11 mouse cellular contexts compared by ENCODE assay signal in genomic region chr10:39674766-39675165, GRCm38 (mm10). TPM values are rescaled to one million over a fixed set of nuclear protein-coding genes. Genes with fewer than 3 reads are reported as not detected.
DNase-seq lines count a peak whose midpoint lies in the region; ATAC-seq and TF ChIP-seq lines count a peak whose summit lies in the region.
"Had no signal": no experiment of that assay in that cellular context is flagged by ENCODE, and none has a peak within 500 bp of the region (broad histone marks: within the 10 kb centered on the region; RNA-seq: fewer than 3 reads in every experiment).

No protein-coding gene starts in this region.

- no peaks in the 10 kb centered on the region for H3K9me3 ChIP-seq in intestine, embryonic 14.5 days (ENCODE audit: control insufficient read depth, low read length)
- H3K9me3 ChIP-seq in intestine, postnatal 0 days (ENCODE audit: control insufficient read depth): no peaks in the 10 kb centered on the region
- H3K9me3 ChIP-seq in forebrain, embryonic 13.5 days (replicated peaks): no peaks in the 10 kb centered on the region
- H3K9me3 ChIP-seq in midbrain, embryonic 12.5 days: no peaks in the 10 kb centered on the region

- TF ChIP-seq CTCF in intestine, postnatal 0 days (IDR thresholded peaks at IDR 0.05; ENCODE audit: low read depth): no peak

- H3K9ac ChIP-seq in intestine, embryonic 14.5 days (ENCODE audit: low read length): no peak overlapping the region
- no peak overlapping the region for H3K9ac ChIP-seq in intestine, postnatal 0 days (ENCODE audit: low read depth, low read length)
- no peak overlapping the region for H3K9ac ChIP-seq in forebrain, embryonic 13.5 days
- no peak overlapping the region for H3K9ac ChIP-seq in midbrain, embryonic 12.5 days (replicated peaks)

- no peak for DNase-seq in intestine, embryonic 14.5 days (ENCODE audit: low spot score)
- DNase-seq in R1 (ENCODE audit: low read depth, low spot score): peak; percentile 78
- DNase-seq in kidney, postnatal 10 days: no peak
- DNase-seq in thymus, postnatal 10 days (ENCODE audit: low spot score in 2 of 2): no peak
- DNase-seq in ovary, adult 18-20 months (ENCODE audit: low spot score): no peak
- DNase-seq: gastrocnemius, postnatal 36 days; liver; lung, postnatal 36 days had no signal

- no peak overlapping the region for H3K4me3 ChIP-seq in intestine, embryonic 14.5 days (ENCODE audit: low read depth, low read length)
- no peak overlapping the region for H3K4me3 ChIP-seq in intestine, postnatal 0 days (ENCODE audit: low read depth, low read length)
- no peak overlapping the region for H3K4me3 ChIP-seq in forebrain, embryonic 13.5 days
- no peak overlapping the region for H3K4me3 ChIP-seq in midbrain, embryonic 12.5 days

- WGBS in intestine, embryonic 14.5 days: 69% methylated on average over 3 of the region's 3 CpGs
- 83% methylated on average over 3 of the region's 3 CpGs for WGBS in intestine, postnatal 0 days
- 13% methylated on average over 3 of the region's 3 CpGs for WGBS in forebrain, embryonic 13.5 days
- 27% methylated on average over 3 of the region's 3 CpGs for WGBS in midbrain, embryonic 12.5 days

- no peaks in the 10 kb centered on the region for H3K27me3 ChIP-seq in intestine, embryonic 14.5 days (replicated peaks; ENCODE audit: control insufficient read depth, insufficient read depth, low read length)
- no peaks in the 10 kb centered on the region for H3K27me3 ChIP-seq in intestine, postnatal 0 days (replicated peaks; ENCODE audit: control insufficient read depth, insufficient read depth, low read length)
- H3K27me3 ChIP-seq in forebrain, embryonic 13.5 days: no peaks in the 10 kb centered on the region
- no peaks in the 10 kb centered on the region for H3K27me3 ChIP-seq in midbrain, embryonic 12.5 days

- peak overlapping the region; percentile 36; the same call in 1 of the 2 replicates for H3K27ac ChIP-seq in intestine, embryonic 14.5 days (ENCODE audit: low read depth)
- no peak overlapping the region for H3K27ac ChIP-seq in intestine, postnatal 0 days (ENCODE audit: low read depth, low read length)
- peak overlapping the region; percentile 40; the same call in 1 of the 2 replicates for H3K27ac ChIP-seq in forebrain, embryonic 13.5 days
- 0 out of 2 replicates have a peak overlapping the region, but pooled peaks have one; percentile 25 for H3K27ac ChIP-seq in midbrain, embryonic 12.5 days (replicated peaks)

- no peaks in the 10 kb centered on the region for H3K36me3 ChIP-seq in intestine, embryonic 14.5 days (ENCODE audit: control insufficient read depth, insufficient read depth, low read length)
- H3K36me3 ChIP-seq in intestine, postnatal 0 days (ENCODE audit: control insufficient read depth, insufficient read depth): no peaks in the 10 kb centered on the region; the same call in 1 of the 2 replicates
- H3K36me3 ChIP-seq in forebrain, embryonic 13.5 days (ENCODE audit: poor library complexity, severe bottlenecking): peaks cover 14% of the 10 kb centered on the region; the same call in 1 of the 2 replicates
- H3K36me3 ChIP-seq in midbrain, embryonic 12.5 days: 0 out of 2 replicates have a peak, but pooled peaks cover 4% of the 10 kb centered on the region

- peaks cover 23% of the 10 kb centered on the region; the same call in 1 of the 2 replicates for H3K4me1 ChIP-seq in intestine, embryonic 14.5 days (replicated peaks; ENCODE audit: control insufficient read depth, insufficient read depth, low read length)
- H3K4me1 ChIP-seq in intestine, postnatal 0 days (replicated peaks; ENCODE audit: control insufficient read depth, insufficient read depth, low read length): no peaks in the 10 kb centered on the region
- peaks cover 33% of the 10 kb centered on the region for H3K4me1 ChIP-seq in forebrain, embryonic 13.5 days
- peaks cover 32% of the 10 kb centered on the region for H3K4me1 ChIP-seq in midbrain, embryonic 12.5 days

- ATAC-seq in intestine, embryonic 14.5 days (replicated peaks; ENCODE audit: low FRiP score, low TSS enrichment, low read depth): no peak
- no peak for ATAC-seq in intestine, postnatal 0 days
- no peak for ATAC-seq in forebrain, embryonic 13.5 days
- 0 out of 2 replicates have a peak, but pooled peaks have one; percentile 23 for ATAC-seq in midbrain, embryonic 12.5 days (ENCODE audit: low FRiP score, low read depth)

- H3K4me2 ChIP-seq in intestine, embryonic 14.5 days (ENCODE audit: low read length): no peak overlapping the region
- no peak overlapping the region for H3K4me2 ChIP-seq in intestine, postnatal 0 days (replicated peaks; ENCODE audit: low read depth)
- H3K4me2 ChIP-seq in forebrain, embryonic 13.5 days: no peak overlapping the region
- no peak overlapping the region for H3K4me2 ChIP-seq in midbrain, embryonic 12.5 days (replicated peaks)

RNA-seq across cellular contexts. Expression of gene Rev3l, which starts 57.2 kb away (rescaled TPM):
- 23.0 and 23.3 TPM in 2 replicates for polyA plus RNA-seq in intestine, embryonic 14.5 days (2014; fragmentation: Nextera tagmentation; extraction: Ambion mirVana)
- polyA plus RNA-seq in intestine, postnatal 0 days (2015; fragmentation: Nextera tagmentation; extraction: Ambion mirVana): 7.0 TPM in 2 replicates
- polyA plus RNA-seq in forebrain, embryonic 13.5 days (2015; fragmentation: Nextera tagmentation; extraction: Ambion mirVana): 17.7 and 21.4 TPM in 2 replicates
- 20.7 and 20.8 TPM in 2 replicates for polyA plus RNA-seq in midbrain, embryonic 12.5 days (2016; fragmentation: Nextera tagmentation; extraction: Ambion mirVana)
